Mouse (Mus musculus): ENCODE results near the gene Tcl1b2.
A peak's percentile ranks its signal among the peaks of the same experiment; 100 is the strongest.
"Not testable (repeated sequence)": the region's sequence is repeated elsewhere in the genome, so short reads cannot be mapped to it uniquely, and the experiment has no call there.

Tcl1b2 gene

DNA sequence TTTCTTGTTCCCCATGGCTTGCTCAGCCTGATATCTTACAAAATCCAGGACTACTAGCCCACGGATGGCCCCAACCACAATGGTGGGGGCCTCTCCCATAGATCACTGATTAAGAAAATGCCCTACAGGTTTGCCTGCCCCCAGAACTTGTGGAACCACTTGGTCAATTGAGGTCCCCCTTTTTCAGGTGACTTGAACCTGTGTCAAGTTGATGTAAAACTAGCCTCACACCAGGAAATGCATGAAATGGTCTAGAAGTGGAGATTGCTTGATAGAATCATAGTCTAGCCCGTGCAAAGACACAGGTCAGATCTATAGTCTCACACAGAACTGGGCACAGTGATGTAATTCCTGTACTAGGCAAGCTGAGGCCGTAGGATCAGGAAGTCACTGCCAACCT, at the start of gene Tcl1b2:
Gene Tcl1b2 (plus strand): TSS at position 301 of the 400 bp plus-strand sequence.
- DNase-seq (ENCODE audit: low spot score in 2 of 2) = no peak

DNA sequence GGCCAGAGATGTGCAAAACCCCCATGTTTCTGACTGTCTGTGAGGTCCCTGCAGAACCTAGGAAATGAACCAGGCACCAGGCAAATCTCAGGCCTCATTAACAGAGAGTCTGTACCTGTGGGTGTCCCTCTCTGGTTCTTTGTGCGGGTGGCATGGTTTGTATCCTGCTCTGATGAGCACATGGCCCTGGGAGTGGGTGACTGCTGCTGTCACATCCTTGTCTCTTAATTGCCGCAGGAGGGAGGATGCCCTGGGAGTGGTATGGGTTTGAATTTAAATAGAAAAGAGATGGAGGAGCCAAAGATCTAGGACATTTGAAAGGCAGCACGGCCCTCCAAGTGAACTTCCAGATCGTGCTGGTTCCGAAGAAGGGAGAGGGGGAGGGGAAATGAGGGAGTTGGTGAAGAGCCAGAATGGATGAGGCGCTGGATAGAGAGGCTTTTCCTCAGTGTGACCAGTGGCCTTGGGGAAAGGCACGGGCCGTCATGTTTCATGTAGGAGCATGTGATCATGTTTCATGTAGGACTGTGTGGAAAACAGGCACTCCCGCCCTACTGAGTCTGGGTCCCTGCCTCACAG, 46.3 kb upstream of the Tcl1b2 start:
- DNase-seq (ENCODE audit: low spot score in 2 of 2) = no peak

DNA sequence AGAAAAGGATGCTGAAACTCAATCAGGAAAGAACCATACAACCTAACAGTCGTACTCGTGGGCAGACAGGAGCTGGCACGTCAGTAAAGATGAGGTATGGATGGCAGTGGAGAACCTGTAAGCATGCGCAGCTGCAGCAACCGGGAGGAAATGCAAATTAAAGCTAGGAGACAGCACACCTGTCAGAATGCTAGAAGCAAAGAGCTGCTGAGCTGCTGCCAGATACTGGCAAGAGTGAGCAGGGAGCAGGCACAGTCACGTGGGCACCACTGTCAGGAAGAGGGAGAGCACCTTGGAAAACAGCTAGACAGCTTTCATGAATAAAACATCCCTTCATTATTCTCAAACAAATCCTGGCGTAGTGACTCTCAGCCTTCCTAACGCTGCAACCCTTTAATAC, 42.9 kb upstream of the Tcl1b2 start:
- no peak for DNase-seq (ENCODE audit: low spot score in 2 of 2)

- DNase-seq (ENCODE audit: low spot score in 2 of 2) = peak; percentile 59 to 73
Observed at GRCm38 (mm10) chr12:105104036-105104435, 41.8 kb upstream of the Tcl1b2 start.

DNA sequence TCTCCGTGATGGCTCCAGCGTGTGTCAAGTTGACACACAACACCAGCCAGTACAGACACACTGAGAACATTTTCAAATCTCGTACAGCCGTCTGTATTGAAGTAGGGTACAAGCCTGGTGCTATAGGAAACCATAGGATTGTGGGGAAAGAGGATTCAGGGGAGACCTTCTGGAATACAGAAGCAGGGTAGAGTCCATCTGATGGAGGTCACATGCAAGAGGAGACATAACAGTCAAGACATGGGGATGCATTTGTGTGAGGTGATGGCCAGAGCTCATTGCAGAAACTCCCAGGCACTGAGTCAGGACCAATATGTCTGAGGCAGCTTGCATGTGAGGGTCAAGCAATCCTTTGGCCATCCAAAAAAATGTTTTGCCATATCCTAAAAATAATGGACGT, 40.5 kb upstream of the Tcl1b2 start:
- DNase-seq (ENCODE audit: low spot score in 2 of 2) = no peak

DNA sequence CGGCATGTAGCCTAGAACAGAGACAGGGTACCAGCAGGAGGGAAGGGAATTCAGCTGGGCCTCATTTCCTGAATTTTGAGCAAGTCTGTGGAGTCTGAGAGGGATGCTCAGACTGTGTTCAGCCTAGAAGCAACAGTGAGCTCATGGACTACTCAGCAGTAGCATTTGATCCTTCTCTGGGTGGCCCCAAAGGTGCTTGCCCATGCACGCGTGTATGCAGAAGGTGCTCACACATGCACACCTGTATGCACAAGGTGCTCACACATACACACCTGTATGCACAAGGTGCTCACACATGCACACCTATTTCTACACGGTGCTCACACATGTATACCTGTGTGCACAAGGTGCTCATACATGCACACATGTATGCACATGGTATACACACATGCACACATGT, 37.0 kb upstream of the Tcl1b2 start:
- DNase-seq (ENCODE audit: low spot score in 2 of 2) = no peak

- DNase-seq (ENCODE audit: low spot score in 2 of 2) = no peak
Observed at GRCm38 (mm10) chr12:105109406-105109805, 36.4 kb upstream of the Tcl1b2 start.

GRCm38 (mm10) chr12:105109812-105110211, 36.0 kb upstream of the Tcl1b2 start:
- no peak for DNase-seq (ENCODE audit: low spot score in 2 of 2)

- DNase-seq (ENCODE audit: low spot score in 2 of 2) = no peak
Observed at GRCm38 (mm10) chr12:105112321-105112988, 33.4 kb upstream of the Tcl1b2 start.

DNA sequence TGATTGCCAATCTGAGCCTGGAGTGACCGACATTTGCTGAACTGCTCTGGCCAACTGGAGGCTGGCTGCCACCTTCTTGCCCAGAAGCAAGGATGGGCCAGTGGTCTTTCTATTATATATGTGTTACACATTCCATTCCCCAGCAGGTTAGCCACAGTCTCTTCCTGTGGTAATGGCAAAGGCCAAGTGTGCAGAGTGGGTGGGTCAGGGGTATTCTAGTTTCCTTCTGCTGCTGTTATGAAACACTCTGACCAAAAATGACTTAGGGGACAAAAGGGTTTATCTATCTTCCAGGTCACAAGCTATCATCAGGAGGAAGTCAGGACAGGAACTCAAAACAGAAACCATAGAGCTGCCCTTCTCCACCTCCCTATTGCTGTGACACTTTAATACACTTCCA, 29.2 kb upstream of the Tcl1b2 start:
- DNase-seq (ENCODE audit: low spot score in 2 of 2) = no peak

GRCm38 (mm10) chr12:105125362-105125761, 20.5 kb upstream of the Tcl1b2 start:
- DNase-seq (ENCODE audit: low spot score in 2 of 2) = no peak

DNA sequence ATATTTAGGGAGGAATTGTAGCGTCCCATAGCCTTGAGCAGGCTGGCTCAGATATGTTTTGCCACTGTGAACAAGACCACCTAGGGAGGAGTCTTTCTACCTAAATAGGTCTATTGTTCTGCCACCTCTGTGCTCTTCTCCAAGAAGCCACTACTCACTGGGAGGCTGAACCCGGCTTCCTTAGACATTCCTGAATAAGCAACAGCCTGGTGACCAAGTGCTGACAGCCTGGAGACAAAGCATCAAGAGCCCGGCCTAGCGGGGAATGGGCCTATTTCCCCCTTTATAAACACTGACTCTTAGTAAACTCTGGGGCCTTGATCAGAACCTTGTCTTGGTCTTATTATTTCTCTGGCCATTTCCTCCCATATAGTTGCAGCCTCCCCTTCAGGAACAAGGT, 19.3 kb upstream of the Tcl1b2 start:
- DNase-seq (ENCODE audit: low spot score in 2 of 2) = no peak

DNA sequence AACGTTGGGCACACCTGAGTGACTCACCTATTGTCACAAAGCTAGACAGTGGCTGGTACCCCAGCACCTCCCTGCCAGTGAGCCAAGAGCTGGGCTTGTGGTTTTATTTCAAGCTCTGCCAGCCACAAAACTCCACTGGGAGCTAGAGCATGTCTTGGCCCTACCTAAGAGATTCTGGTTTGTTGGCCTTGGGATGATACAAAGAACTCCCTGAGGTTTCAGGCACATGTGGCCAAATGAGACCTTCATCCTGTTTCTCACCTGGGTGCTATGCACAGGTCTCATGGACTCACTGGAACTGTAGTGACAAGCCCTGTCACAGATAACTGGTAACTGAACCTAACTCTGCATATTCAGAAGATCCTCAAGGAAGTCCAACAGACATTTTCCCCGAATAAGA, 18.2 kb upstream of the Tcl1b2 start:
- no peak for DNase-seq (ENCODE audit: low spot score in 2 of 2)

GRCm38 (mm10) chr12:105129494-105130205, 16.2 kb upstream of the Tcl1b2 start:
- DNase-seq (ENCODE audit: low spot score in 2 of 2) = not testable (repeated sequence)

- not testable (repeated sequence) for DNase-seq (ENCODE audit: low spot score in 2 of 2)
Observed at GRCm38 (mm10) chr12:105134167-105134566, 11.6 kb upstream of the Tcl1b2 start.

GRCm38 (mm10) chr12:105134826-105135225, 11.0 kb upstream of the Tcl1b2 start:
- DNase-seq (ENCODE audit: low spot score in 2 of 2) = not testable (repeated sequence)

DNA sequence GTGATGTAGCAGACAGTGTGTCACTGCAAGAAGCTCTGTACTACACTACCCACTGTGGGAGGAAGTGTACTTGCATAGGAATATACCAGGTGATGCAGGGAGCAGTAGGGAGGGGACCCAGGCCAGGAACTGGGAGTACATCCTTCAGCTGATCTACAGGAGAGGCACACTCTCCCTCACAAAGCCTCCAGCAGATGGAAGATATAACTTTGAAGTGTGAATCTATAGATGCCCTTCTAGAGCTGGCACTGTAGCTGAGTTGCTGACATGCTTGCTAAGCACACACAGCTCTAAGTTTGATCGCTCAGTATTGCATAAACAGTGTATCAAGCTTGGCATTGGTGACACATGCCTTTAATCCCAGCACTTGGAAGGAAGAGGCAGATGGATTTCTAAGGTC, 8.1 kb upstream of the Tcl1b2 start:
- DNase-seq (ENCODE audit: low spot score in 2 of 2) = not testable (repeated sequence)

DNA sequence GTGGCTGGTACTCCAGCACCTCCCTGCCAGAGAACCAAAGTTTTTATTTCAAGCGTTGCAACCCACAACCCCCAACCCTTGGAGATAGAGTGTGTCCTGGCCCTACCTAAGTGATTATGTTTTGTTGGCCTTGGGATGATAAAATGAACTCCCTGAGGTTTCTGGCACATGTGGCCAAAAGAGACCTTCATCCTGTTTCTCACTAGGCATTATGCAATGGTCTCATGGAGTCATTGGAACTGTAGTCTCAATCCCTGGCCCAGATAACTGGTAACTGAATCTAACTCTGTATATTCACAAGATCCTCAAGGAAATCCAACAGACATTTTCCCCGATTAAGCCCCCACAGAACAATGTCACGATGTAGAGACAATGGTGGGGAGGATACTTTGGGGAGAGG, 2.7 kb upstream of the Tcl1b2 start:
- DNase-seq (ENCODE audit: low spot score in 2 of 2) = no peak

GRCm38 (mm10) chr12:105144928-105145327, 886 bp upstream of the Tcl1b2 start:
- DNase-seq (ENCODE audit: low spot score in 2 of 2) = not testable (repeated sequence)

DNA sequence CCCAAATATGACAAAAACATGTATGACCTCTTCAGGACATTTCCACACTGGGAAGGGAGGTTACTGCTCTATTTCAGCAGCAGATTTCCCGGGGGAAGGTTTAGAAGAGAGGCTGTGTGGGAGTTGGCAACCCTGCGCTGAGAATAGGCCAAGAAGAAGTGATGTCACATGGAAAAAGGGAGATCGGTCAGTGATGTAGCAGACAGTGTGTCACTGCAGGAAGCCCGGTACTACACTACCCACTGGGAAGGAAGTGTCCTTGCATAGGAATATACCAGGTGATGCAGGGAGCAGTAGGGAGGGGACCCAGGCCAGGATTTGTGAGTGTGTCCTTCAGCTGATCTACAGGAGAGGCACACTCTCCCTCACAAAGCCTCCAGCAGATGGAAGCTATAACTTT, 9.5 kb downstream of the Tcl1b2 start:
- not testable (repeated sequence) for DNase-seq (ENCODE audit: low spot score in 2 of 2)

- DNase-seq (ENCODE audit: low spot score in 2 of 2) = no peak
Observed at GRCm38 (mm10) chr12:105158842-105159241, 13.0 kb downstream of the Tcl1b2 start.

- no peak for DNase-seq (ENCODE audit: low spot score in 2 of 2)
Observed at GRCm38 (mm10) chr12:105159390-105159789, 13.6 kb downstream of the Tcl1b2 start, which contains the start of gene Tcl1b1. Gene Tcl1b1, plus strand, starts transcription at chr12:105159690.

DNA sequence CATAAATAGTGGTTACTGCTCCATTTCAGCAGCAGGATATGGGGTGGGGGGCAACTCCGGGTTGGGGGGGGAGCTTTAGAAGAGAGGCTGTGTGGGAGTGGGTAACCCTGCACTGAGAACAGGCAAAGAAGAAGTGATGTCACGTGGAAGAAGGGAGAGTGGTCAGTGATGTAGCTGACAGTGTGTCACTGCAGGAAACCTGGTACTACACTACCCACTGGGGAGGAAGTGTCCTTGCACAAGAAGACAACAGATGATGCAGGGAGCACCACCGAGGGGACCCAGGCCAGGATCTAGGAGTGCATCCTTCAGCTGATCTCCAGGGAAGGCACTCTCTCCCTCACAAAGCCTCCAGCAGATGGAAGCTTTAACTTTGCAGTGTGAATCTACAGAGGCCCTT, 20.9 kb downstream of the Tcl1b2 start:
- no peak for DNase-seq (ENCODE audit: low spot score in 2 of 2)
